Mouse (Mus musculus) cerebellum, adult 2 months (tissue): ENCODE results near the gene Fgf3.

Experiments
- CTCF ChIP-seq: fragments of 200-500 bp; IDR thresholded peaks from 2 replicates; pipeline ENCODE4 v1.5.1; 2011; ENCODE audit warnings: low read depth, mild to moderate bottlenecking, control low read depth, low read length, moderate library complexity, borderline replicate concordance; ENCODE audit not compliant: insufficient read depth
- POLR2A ChIP-seq: fragments of 200-500 bp; IDR thresholded peaks from 2 replicates; pipeline ENCODE4 v1.6.1; 2011; ENCODE audit warnings: low read length, control low read depth, borderline replicate concordance; ENCODE audit not compliant: insufficient read depth

DNA sequence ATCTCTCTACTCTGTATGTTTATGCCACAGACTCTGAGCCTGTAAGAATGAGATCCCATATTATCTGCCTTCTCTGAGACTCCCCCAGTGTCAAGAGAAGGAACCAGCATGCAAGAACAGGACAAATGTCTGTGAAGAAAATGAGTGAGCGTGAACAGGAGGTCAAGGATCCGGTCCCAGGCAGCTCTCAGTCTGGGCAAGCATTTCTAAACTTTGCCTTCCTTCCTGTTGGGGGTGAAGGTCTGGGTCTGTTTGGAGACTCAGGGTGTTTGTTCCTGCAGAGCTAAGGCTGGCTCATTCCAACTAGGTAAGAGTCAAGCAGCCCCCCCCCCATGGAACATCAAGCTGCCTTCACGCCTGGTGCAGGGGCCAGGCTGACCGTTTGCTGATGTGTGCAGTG lies 34.5 kb downstream of the Fgf3 start:
- TF ChIP-seq CTCF (no peak), POLR2A (no peak)
